Mouse (Mus musculus): ENCODE results near the gene Col23a1.

DNA sequence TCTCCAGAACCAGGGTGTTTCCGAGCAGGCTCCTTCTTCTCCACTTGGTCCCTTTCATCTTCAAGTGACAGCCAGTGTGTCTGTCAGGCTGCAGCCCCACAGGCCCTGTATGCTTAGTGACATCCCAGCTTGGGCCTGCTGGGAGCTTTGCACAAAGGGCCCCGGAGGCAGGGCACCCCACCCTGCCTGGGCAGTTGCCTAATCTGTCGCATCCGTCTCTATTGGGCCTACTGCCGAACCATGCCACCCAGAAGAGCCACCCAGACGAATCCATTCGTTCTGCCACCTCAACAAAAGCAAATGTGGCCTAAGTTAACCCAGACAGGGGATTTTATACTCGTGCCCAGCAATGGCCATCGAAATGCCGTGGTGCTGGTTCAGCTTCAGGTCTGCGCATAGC is 225.6 kb downstream of the Col23a1 start:
- no peak for TF ChIP-seq CTCF (IDR thresholded peaks at IDR 0.05; ENCODE audit: borderline replicate concordance, insufficient read depth, low read depth, low read length)
- TF ChIP-seq POLR2A (IDR thresholded peaks at IDR 0.05; ENCODE audit: borderline replicate concordance, insufficient read depth, low read length), result no peak
